Mouse (Mus musculus): Measurements from ENCODE around the gene Fam149a.
A peak's percentile ranks its signal among the peaks of the same experiment; 100 is the strongest.
"Not testable (repeated sequence)": the region's sequence is repeated elsewhere in the genome, so short reads cannot be mapped to it uniquely, and the experiment has no call there.

The Fam149a gene

DNA sequence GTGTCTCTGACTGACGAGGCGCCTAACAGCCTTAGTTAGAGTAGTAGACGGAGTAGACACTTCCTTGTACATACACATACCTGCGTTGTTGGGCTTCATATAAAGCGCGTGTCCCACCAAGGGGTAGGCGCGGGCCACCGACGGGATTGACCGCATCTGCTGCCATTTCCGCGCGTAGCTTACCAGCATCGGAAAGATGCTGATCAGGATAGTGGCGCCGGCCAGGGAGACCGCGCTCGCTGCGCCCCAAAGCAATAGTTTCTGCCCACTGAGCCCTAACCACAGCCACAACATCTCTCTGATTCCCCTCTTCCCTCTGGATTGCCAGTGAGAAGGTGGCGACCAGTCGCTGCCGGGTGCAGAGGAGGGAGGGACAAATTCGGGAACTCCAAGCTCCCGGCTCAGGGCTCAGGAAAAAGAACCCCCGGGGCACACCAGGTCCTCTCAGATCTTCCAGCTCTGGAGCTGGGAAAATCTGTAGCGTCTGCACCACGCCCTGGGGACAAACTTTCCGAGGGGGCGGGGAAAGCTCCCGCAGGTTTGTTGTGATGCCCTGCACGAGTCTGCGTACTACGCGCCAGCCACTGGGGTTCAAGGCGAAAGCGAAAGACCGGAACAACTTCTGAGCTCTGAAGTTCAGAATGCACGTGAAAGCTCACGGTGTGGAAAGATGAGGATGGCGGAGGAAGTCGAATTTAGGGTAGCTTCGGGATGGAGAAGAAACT lies 49.2 kb downstream of the Fam149a start, which contains the start of gene Cyp4v3:
Cyp4v3 (minus strand) TSS at position 532 of the 725 bp plus-strand sequence.
- peak; percentile 43 for DNase-seq (ENCODE audit: low spot score)

- DNase-seq (ENCODE audit: low spot score) = no peak
Observed at GRCm38 (mm10) chr8:45330856-45331255, 51.2 kb downstream of the Fam149a start.

- DNase-seq (ENCODE audit: low spot score) = no peak
Observed at GRCm38 (mm10) chr8:45329206-45329980, 52.7 kb downstream of the Fam149a start.

- DNase-seq (ENCODE audit: low spot score) = not testable (repeated sequence)
Observed at GRCm38 (mm10) chr8:45327076-45327475, 55.0 kb downstream of the Fam149a start.

- DNase-seq (ENCODE audit: low spot score) = no peak
Observed at GRCm38 (mm10) chr8:45324151-45324550, 57.9 kb downstream of the Fam149a start.

GRCm38 (mm10) chr8:45321365-45321764 lies 60.7 kb downstream of the Fam149a start:
- no peak for DNase-seq (ENCODE audit: low spot score)

DNA sequence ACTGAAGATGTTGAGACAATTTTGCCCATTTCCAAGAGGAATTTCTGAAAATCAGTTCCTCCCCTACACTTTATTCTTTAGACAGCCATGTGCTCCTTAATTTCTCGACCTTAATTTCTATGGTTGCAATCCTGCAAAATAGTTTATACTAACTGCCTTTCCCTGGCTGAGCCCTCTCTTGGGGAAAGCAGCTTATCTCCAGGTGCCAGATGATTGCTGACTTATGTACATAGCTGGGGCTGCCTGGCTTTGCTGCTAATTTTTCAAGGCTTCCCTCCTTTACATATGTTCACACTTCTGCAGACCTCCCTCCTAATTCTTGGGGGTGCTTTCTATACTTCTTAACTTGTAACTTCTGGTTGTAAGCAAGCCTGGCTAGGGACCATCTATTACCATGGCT lies 61.2 kb downstream of the Fam149a start:
- DNase-seq (ENCODE audit: low spot score) = no peak

DNA sequence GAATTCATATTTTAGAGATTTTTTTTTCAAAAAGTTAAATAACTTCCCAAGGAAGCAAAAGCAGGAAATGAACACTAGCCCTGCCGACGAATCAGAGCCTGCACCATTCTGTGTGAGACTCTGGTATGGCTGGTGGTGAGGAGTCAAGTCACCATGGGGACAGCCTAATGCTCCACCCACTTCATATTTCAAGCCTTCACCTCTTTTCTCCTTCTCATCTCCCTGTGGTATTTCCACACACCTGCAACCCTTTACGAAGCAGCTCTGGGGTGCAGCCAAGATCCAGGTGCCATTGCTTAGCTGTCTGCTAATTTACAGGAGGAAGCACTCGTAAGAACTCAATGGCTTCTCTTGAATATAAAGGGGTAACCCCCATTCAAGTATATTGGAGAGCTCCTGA lies 71.1 kb downstream of the Fam149a start:
- no peak for DNase-seq (ENCODE audit: low spot score)

- DNase-seq (ENCODE audit: low spot score) = no peak
Observed at GRCm38 (mm10) chr8:45308366-45308765, 73.7 kb downstream of the Fam149a start, which contains the start of gene Gm45753. Gene Gm45753, minus strand, starts transcription at chr8:45308466.

DNA sequence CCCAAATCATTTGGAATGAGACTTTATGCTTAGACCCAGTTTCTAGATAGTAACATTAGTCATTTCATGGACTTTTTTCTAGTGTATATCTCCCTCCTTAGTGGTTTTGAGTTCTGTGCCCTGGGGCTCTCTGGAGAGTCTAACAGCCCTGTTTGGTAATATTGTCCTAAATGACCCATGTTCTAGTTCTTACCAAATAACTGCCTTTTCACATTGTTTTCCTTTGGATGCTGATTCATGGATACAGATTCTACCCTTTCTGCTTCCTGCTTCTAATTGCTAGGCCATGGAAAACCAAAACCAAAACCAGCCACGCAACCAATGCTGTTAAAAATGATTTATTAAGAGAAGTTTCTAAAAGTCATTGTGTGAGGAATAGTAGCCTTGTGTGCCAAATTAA lies 76.6 kb downstream of the Fam149a start:
- no peak for DNase-seq (ENCODE audit: low spot score)

DNA sequence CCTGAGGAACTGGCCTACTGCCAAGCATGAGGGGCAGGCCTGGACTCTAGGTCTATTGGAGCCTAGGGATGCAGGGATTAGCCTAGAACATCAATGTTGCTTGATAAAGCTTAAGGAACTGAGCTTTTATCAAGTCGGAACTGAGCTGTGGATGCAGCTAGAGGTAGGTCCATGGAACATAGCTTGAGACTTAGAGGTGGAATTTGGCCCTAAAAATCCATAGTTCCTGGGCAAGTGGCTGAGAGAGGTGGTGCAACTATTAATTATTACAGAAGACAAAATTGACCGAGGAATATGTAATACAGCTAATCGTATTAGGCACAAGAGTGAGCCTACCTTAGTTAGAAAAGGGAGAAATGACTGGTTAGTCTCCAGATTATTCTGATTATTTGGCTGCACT lies 77.7 kb downstream of the Fam149a start:
- DNase-seq (ENCODE audit: low spot score) = no peak

- DNase-seq (ENCODE audit: low spot score) = no peak
Observed at GRCm38 (mm10) chr8:45302390-45302789, 79.7 kb downstream of the Fam149a start.

GRCm38 (mm10) chr8:45295276-45295675 lies 86.8 kb downstream of the Fam149a start:
- DNase-seq (ENCODE audit: low spot score) = no peak

GRCm38 (mm10) chr8:45294687-45295086 lies 87.4 kb downstream of the Fam149a start, which contains the start of gene Klkb1:
Gene Klkb1, minus strand, starts transcription at chr8:45294859.
- DNase-seq (ENCODE audit: low spot score) = no peak

GRCm38 (mm10) chr8:45291790-45292189 lies 90.3 kb downstream of the Fam149a start:
- no peak for DNase-seq (ENCODE audit: low spot score)

All from spleen, adult 12 weeks (tissue).